Mouse (Mus musculus): ENCODE data around the gene Fgf4. TPM values are rescaled to one million over a fixed set of nuclear protein-coding genes. Genes with fewer than 3 reads are reported as not detected.

Fgf4 gene
- total RNA-seq (2021): not detected

- DNase-seq: no peak
Measured at GRCm38 (mm10) chr7:144847067-144847466, at the start of gene Fgf4. Gene Fgf4 (plus strand): TSS chr7:144847367.

GRCm38 (mm10) chr7:144798471-144798870 lies 48.7 kb upstream of the Fgf4 start:
- no peak for DNase-seq

DNA sequence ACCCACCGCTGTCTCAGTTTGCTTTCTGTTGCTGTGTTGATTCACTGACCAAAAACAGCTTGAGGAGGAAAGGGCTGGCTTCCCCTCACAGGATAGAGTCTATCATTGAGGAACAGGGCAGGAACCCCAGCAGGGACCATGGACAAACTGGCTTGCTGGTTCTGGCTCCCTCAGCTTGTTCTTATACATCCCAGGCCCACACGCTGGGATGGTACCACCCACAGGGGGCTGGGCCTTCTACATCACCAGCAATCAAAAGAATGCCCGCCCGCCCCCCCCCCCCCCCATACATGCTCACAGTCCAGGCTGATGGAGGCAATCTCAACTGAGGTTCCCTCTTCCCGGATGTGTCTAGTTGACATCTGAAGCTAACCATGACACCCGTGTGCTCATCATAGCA lies 40.1 kb upstream of the Fgf4 start:
- DNase-seq: no peak

GRCm38 (mm10) chr7:144807976-144808577 lies 39.1 kb upstream of the Fgf4 start:
- no peak for DNase-seq

GRCm38 (mm10) chr7:144811521-144811920 lies 35.6 kb upstream of the Fgf4 start:
- DNase-seq: no peak

- DNase-seq: no peak
Measured at GRCm38 (mm10) chr7:144821901-144822300, 25.3 kb upstream of the Fgf4 start.

GRCm38 (mm10) chr7:144823988-144824387 lies 23.2 kb upstream of the Fgf4 start:
- DNase-seq: no peak

GRCm38 (mm10) chr7:144828369-144828768 lies 18.8 kb upstream of the Fgf4 start:
- no peak for DNase-seq

DNA sequence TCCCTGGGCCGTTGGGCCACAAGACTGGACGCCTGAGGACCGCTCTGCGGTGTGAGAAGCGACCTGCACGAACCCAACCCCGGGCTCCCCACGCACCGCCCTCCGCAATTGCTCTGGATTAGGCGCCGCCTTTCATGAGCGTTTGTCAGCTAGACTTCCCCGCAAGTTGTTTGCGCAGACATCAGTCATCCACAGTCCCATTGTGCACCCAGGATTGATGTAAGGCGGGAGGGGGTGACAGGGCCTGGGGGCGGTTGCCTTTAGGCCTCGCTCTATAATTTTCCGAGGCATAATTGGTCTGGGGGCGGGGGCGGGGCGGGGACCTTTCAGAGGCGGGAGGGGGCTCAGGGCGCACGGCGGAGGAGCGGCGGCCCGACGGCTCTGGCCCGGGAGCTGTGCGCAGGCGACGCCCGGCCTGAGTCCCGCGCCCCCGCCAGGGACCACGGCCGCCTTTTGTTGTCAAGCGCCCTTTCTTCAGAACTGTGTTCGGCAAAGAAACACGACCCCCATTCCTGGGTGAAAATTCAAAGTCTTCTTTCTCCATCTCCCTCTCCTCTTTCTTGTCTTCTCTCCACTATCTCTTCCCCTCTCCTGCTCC lies 9.2 kb upstream of the Fgf4 start, which contains the start of gene Fgf3:
Gene Fgf3 (plus strand): TSS at position 193 of the 598 bp plus-strand sequence.
- DNase-seq: no peak

GRCm38 (mm10) chr7:144838522-144839503 lies 8.4 kb upstream of the Fgf4 start:
- DNase-seq: no peak

DNA sequence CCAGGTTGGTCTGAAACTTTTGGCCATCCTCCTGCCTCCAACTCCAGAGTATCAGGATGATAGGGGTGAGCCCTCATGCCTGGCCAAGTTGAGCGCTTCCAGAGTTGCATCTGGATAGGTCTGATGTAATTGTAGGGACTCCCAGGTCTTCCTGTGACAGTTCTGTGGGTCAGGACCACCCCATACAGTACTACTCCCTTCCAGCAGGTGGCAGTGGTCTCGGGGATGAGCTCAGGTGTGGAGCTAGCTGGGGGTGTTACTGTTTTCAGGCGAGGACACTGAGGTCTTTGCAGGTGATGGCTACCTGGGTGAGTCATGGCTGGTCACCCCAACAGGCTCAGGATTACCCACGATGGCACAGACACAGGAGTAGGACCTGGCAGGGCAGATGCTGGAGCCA lies 1.0 kb upstream of the Fgf4 start:
- DNase-seq: peak in 1 of 2 experiments; percentile 10

- DNase-seq: no peak
Measured at GRCm38 (mm10) chr7:144851321-144851720, 4.2 kb downstream of the Fgf4 start.

GRCm38 (mm10) chr7:144854966-144855365 lies 7.8 kb downstream of the Fgf4 start:
- DNase-seq: no peak

DNA sequence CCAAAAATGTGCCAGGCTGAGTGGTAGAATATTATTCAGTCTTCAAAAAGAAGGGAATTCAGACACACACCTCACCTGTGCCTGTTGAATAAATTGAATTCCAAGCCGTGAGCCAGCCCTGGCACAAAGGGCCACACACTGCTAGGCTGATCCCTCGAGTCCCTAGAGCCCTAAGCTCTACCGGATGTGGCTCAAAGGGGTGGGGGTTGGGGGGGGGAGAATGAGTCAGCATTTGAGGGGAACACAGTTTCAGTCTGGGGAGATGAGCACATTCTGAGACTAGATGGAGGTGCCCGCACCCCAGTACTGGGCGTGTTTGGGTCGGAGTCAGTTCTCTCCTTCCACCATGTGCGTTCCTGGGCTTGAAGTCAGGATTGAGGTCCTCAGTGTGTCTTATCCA lies 10.0 kb downstream of the Fgf4 start:
- no peak for DNase-seq

- no peak for DNase-seq
Measured at GRCm38 (mm10) chr7:144857826-144858342, 10.7 kb downstream of the Fgf4 start.

DNA sequence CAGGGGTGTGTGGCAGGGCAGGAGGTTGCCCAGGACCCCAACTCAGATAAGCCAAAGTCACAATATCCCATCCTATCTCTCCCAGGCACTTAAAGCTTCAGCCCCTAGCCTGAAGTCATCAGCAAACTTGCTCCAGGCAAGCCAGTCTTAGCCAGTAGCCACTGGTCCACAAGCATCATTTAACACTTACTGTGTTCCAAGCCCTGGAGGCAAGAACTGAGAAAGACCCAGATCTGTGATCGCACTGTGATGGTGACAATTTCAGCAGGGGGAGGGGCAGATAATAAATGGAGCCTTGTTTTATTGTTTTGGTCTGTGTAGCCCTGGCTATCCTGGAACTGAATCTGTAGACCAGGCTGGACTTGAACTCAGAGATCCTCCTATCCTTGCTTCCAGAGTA lies 11.5 kb downstream of the Fgf4 start:
- DNase-seq: no peak

DNA sequence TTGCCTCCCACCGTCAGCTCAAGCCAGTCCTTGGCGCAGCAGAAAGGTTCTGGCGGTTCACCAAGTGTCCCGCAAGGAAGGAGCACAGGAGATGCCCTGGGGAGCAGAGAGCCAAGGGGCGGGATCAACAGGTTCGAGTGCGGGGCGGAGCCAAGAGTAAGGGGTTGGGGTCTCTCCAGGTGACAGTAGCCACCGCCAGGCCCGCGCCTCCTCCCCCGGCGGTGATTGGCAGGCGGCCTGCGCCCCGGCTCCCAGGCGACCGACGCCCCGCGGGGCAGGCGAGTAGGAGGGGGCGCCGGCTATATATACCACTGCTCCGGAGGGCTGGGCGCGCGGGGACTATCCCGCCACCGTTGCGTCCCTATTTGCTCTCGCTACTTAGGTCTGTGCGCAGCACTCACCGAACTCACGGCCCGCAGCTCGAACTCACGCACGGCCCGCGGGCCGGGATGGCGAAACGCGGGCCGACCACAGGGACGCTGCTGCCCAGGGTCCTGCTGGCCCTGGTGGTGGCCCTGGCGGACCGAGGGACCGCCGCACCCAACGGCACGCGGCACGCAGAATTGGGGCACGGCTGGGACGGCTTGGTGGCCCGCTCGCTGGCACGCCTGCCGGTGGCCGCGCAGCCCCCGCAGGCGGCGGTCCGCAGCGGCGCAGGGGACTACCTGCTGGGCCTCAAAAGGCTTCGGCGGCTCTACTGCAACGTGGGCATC lies 14.0 kb downstream of the Fgf4 start:
- DNase-seq: no peak

DNA sequence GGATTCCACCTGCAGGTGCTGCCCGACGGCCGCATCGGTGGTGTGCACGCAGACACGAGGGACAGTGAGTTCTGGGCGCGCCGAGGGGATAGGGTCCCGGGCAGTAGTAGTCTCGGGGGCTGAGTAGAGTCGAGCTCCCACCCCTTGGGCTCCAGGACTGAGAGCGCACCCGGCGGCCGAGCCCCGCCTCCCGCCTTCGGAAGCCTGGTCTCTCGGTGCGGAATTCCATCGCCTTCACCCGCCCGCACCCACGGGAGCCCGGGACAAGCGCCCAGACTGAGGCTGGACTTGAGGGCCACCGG lies 14.6 kb downstream of the Fgf4 start:
- DNase-seq: no peak

DNA sequence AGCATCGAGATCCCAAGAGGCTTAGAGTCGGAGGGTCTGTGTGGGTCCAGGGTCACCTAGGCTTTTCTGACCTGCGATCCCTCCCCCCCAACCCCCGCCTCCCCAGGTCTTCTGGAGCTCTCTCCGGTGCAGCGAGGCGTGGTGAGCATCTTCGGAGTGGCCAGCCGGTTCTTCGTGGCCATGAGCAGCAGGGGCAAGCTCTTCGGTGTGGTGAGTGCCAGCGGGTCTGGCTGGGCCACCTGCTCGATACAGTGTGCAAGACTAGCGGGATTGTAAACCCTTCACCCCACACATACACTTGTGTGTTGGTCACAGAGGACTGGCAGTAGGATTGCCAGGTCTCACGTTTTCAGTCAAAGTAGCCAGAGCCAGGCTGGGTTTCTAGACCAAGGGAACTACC lies 15.0 kb downstream of the Fgf4 start:
- DNase-seq: no peak

GRCm38 (mm10) chr7:144862712-144863111 lies 15.5 kb downstream of the Fgf4 start:
- no peak for DNase-seq

- DNase-seq: no peak
Measured at GRCm38 (mm10) chr7:144863196-144863595, 16.0 kb downstream of the Fgf4 start.

- no peak for DNase-seq
Measured at GRCm38 (mm10) chr7:144864160-144864670, 17.0 kb downstream of the Fgf4 start.
